Mouse (Mus musculus): Measurements from ENCODE around the gene D16Ertd472e.

The D16Ertd472e gene

GRCm38 (mm10) chr16:78576478-78577084 is at the start of gene D16Ertd472e:
D16Ertd472e (minus strand) TSS chr16:78576708.
- peak; percentile 89 to 90 for DNase-seq (ENCODE audit: low spot score in 2 of 2)

- no peak for DNase-seq (ENCODE audit: low spot score in 2 of 2)
Observed at GRCm38 (mm10) chr16:78622755-78623154, 46.2 kb upstream of the D16Ertd472e start.

GRCm38 (mm10) chr16:78619386-78619785 is 42.9 kb upstream of the D16Ertd472e start:
- peak in 1 of 2 experiments; percentile 16 for DNase-seq (ENCODE audit: low spot score in 2 of 2)

- DNase-seq (ENCODE audit: low spot score in 2 of 2): no peak
Observed at GRCm38 (mm10) chr16:78617757-78618532, 41.4 kb upstream of the D16Ertd472e start.

GRCm38 (mm10) chr16:78606202-78606601 is 29.7 kb upstream of the D16Ertd472e start:
- DNase-seq (ENCODE audit: low spot score in 2 of 2): no peak

GRCm38 (mm10) chr16:78598919-78599318 is 22.4 kb upstream of the D16Ertd472e start:
- DNase-seq (ENCODE audit: low spot score in 2 of 2): no peak

- no peak for DNase-seq (ENCODE audit: low spot score in 2 of 2)
Observed at GRCm38 (mm10) chr16:78596381-78596780, 19.9 kb upstream of the D16Ertd472e start.

- peak; percentile 11 to 12 for DNase-seq (ENCODE audit: low spot score in 2 of 2)
Observed at GRCm38 (mm10) chr16:78595821-78596220, 19.3 kb upstream of the D16Ertd472e start.

GRCm38 (mm10) chr16:78594154-78594553 is 17.6 kb upstream of the D16Ertd472e start:
- no peak for DNase-seq (ENCODE audit: low spot score in 2 of 2)

GRCm38 (mm10) chr16:78591130-78591529 is 14.6 kb upstream of the D16Ertd472e start:
- no peak for DNase-seq (ENCODE audit: low spot score in 2 of 2)

- no peak for DNase-seq (ENCODE audit: low spot score in 2 of 2)
Observed at GRCm38 (mm10) chr16:78588821-78589220, 12.3 kb upstream of the D16Ertd472e start.

GRCm38 (mm10) chr16:78586621-78587020 is 10.1 kb upstream of the D16Ertd472e start:
- DNase-seq (ENCODE audit: low spot score in 2 of 2): no peak

- no peak for DNase-seq (ENCODE audit: low spot score in 2 of 2)
Observed at GRCm38 (mm10) chr16:78585664-78586397, 9.3 kb upstream of the D16Ertd472e start.

- no peak for DNase-seq (ENCODE audit: low spot score in 2 of 2)
Observed at GRCm38 (mm10) chr16:78585163-78585562, 8.7 kb upstream of the D16Ertd472e start.

GRCm38 (mm10) chr16:78583968-78584367 is 7.5 kb upstream of the D16Ertd472e start:
- DNase-seq (ENCODE audit: low spot score in 2 of 2): no peak

GRCm38 (mm10) chr16:78580387-78580786 is 3.9 kb upstream of the D16Ertd472e start:
- no peak for DNase-seq (ENCODE audit: low spot score in 2 of 2)

GRCm38 (mm10) chr16:78579386-78579785 is 2.9 kb upstream of the D16Ertd472e start:
- no peak for DNase-seq (ENCODE audit: low spot score in 2 of 2)

- DNase-seq (ENCODE audit: low spot score in 2 of 2): peak; percentile 60 to 73
Observed at GRCm38 (mm10) chr16:78577085-78577671, 670 bp upstream of the D16Ertd472e start.

GRCm38 (mm10) chr16:78575852-78576477 is 543 bp downstream of the D16Ertd472e start:
- DNase-seq (ENCODE audit: low spot score in 2 of 2): no peak

- no peak for DNase-seq (ENCODE audit: low spot score in 2 of 2)
Observed at GRCm38 (mm10) chr16:78575190-78575851, 1.2 kb downstream of the D16Ertd472e start.

- no peak for DNase-seq (ENCODE audit: low spot score in 2 of 2)
Observed at GRCm38 (mm10) chr16:78574241-78574640, 2.3 kb downstream of the D16Ertd472e start.
